Mouse (Mus musculus) frontal cortex, postnatal 14 days (tissue): ENCODE results near the gene Lipa.

Source experiments
- DNase-seq, 2 experiments: peaks; one replicate each; pipeline ENCODE4 v3.0.0; 2022; ENCODE audit warnings: low spot score in 2 of 2

The Lipa gene

GRCm38 (mm10) chr19:34526941-34527682, at the start of gene Lipa:
Lipa (minus strand) TSS chr19:34527474.
- peak; percentile 82 to 90 for DNase-seq

- no peak for DNase-seq
Measured at GRCm38 (mm10) chr19:34573650-34574049, 46.4 kb upstream of the Lipa start.

GRCm38 (mm10) chr19:34571080-34571479, 43.8 kb upstream of the Lipa start:
- DNase-seq, result no peak

- no peak for DNase-seq
Measured at GRCm38 (mm10) chr19:34569896-34570476, 42.7 kb upstream of the Lipa start.

- DNase-seq, result no peak
Measured at GRCm38 (mm10) chr19:34568988-34569895, 42.0 kb upstream of the Lipa start.

- DNase-seq, result no peak
Measured at GRCm38 (mm10) chr19:34566178-34566784, 39.0 kb upstream of the Lipa start.

- DNase-seq, result no peak
Measured at GRCm38 (mm10) chr19:34562556-34562955, 35.3 kb upstream of the Lipa start.

- DNase-seq, result no peak
Measured at GRCm38 (mm10) chr19:34556621-34557020, 29.3 kb upstream of the Lipa start.

- no peak for DNase-seq
Measured at GRCm38 (mm10) chr19:34554061-34554460, 26.8 kb upstream of the Lipa start.

- DNase-seq, result no peak
Measured at GRCm38 (mm10) chr19:34553522-34553921, 26.2 kb upstream of the Lipa start.

- no peak for DNase-seq
Measured at GRCm38 (mm10) chr19:34553021-34553420, 25.7 kb upstream of the Lipa start.

- no peak for DNase-seq
Measured at GRCm38 (mm10) chr19:34551981-34552380, 24.7 kb upstream of the Lipa start.

GRCm38 (mm10) chr19:34550534-34551223, 23.4 kb upstream of the Lipa start, which contains the start of gene Ifit2:
Ifit2 (plus strand) TSS chr19:34550694.
- peak; percentile 51 to 60 for DNase-seq

GRCm38 (mm10) chr19:34550205-34550533, 22.9 kb upstream of the Lipa start:
- no peak for DNase-seq

GRCm38 (mm10) chr19:34547976-34548375, 20.7 kb upstream of the Lipa start:
- DNase-seq, result peak; percentile 42 to 69

GRCm38 (mm10) chr19:34546211-34546610, 18.9 kb upstream of the Lipa start:
- no peak for DNase-seq

GRCm38 (mm10) chr19:34539422-34539821, 12.1 kb upstream of the Lipa start:
- no peak for DNase-seq

GRCm38 (mm10) chr19:34532061-34532751, 4.9 kb upstream of the Lipa start:
- no peak for DNase-seq

- DNase-seq, result no peak
Measured at GRCm38 (mm10) chr19:34526321-34526923, 852 bp downstream of the Lipa start.

GRCm38 (mm10) chr19:34524646-34525045, 2.6 kb downstream of the Lipa start:
- no peak for DNase-seq
